Mouse (Mus musculus) thymus, adult 2 months (tissue): ENCODE results near the gene Acss1. TPM values are rescaled to one million over a fixed set of nuclear protein-coding genes. Genes with fewer than 3 reads are reported as not detected.

Experiments
- DNase-seq: peaks from one replicate; pipeline ENCODE4 v3.0.0; 2021
- H3K27ac ChIP-seq: fragments of 200-500 bp; 2 replicates; pipeline ENCODE4 v1.5.1; 2012; ENCODE audit warnings: low read length, control low read depth; ENCODE audit not compliant: control insufficient read depth, insufficient read depth
- H3K27me3 ChIP-seq: fragments of 200-500 bp; 2 replicates; pipeline ENCODE4 v1.6.1; 2012; ENCODE audit warnings: mild to moderate bottlenecking, low read length, moderate library complexity, mixed read lengths; ENCODE audit not compliant: control insufficient read depth, insufficient read depth
- H3K36me3 ChIP-seq: fragments of 200-500 bp; 2 replicates; pipeline ENCODE4 v1.6.1; 2012; ENCODE audit warnings: mild to moderate bottlenecking, low read length, moderate library complexity; ENCODE audit not compliant: control insufficient read depth, insufficient read depth
- H3K4me1 ChIP-seq: fragments of 200-500 bp; replicated peaks from 2 replicates; pipeline ENCODE4 v1.6.1; 2012; ENCODE audit warnings: low read length; ENCODE audit not compliant: control insufficient read depth, insufficient read depth
- H3K4me3 ChIP-seq: fragments of 200-500 bp; 2 replicates; pipeline ENCODE4 v1.5.1; 2012; ENCODE audit warnings: mild to moderate bottlenecking, low read length, control low read depth, moderate library complexity; ENCODE audit not compliant: control insufficient read depth, insufficient read depth
- CTCF ChIP-seq: fragments of 200-500 bp; IDR thresholded peaks from 2 replicates; pipeline ENCODE4 v1.5.1; 2012; ENCODE audit warnings: mild to moderate bottlenecking, control low read depth, low read length, moderate library complexity, borderline replicate concordance; ENCODE audit not compliant: control insufficient read depth, poor library complexity, insufficient read depth; ENCODE audit errors: extremely low read depth
- POLR2A ChIP-seq: fragments of 200-500 bp; IDR thresholded peaks from 2 replicates; pipeline ENCODE4 v1.6.1; 2012; ENCODE audit warnings: mild to moderate bottlenecking, low read length, control low read depth, moderate library complexity; ENCODE audit not compliant: control insufficient read depth, poor library complexity, insufficient read depth; ENCODE audit errors: extremely low read depth
- WGBS: fragments of 180-500 bp; shearing (Covaris S2); methylation state at CpG from one replicate; pipeline ENCODE4 v1.1.7; 2018; 5-methylcytosine and 5-hydroxymethylcytosine counted together
- polyA plus RNA-seq: library from polyadenylated mRNA; depleted of rRNA; stranded (reverse); fragments of >200 nt; gene quantifications from 2 replicates; pipeline ENCODE4 v1.2.3, GENCODE M21; 2012

Gene Acss1
- polyA plus RNA-seq, 1 experiment = 124 TPM

GRCm38 (mm10) chr2:150675525-150675924 is 7.2 kb upstream of the Acss1 start:
- Histone ChIP-seq H3K4me3 (no peak overlapping the region), H3K27me3 (no peaks in the 10 kb centered on the region), H3K36me3 (no peaks in the 10 kb centered on the region), H3K4me1 (peaks cover 10% of the 10 kb centered on the region), H3K27ac (no peak overlapping the region)
- TF ChIP-seq POLR2A (no peak), CTCF (no peak)
- DNase-seq = no peak
- 13% methylated on average over 1 of the region's 1 CpGs for WGBS

DNA sequence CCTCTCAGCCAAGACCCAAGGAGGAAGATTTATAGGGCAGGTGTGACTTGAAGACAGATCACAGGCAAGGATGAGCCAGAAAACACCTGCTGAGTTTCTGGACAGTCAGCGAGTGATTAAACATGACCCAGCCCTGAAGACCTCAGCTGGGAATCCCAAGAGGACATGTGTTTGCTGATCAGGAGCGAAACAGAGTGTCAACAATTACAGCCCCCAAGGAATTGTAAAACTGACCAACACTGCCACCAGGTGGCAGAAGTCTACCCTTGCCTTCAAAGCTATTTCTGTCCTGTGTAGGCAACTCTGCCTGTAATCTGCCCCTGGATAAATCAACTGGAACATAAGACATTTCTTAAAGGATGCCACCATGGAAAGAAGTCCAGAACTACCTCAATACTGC is 6.6 kb upstream of the Acss1 start:
- TF ChIP-seq POLR2A (no peak), CTCF (no peak)
- no peaks in the 10 kb centered on the region for H3K27me3 ChIP-seq
- no peaks in the 10 kb centered on the region for H3K36me3 ChIP-seq
- no peak overlapping the region for H3K27ac ChIP-seq
- DNase-seq = peak; percentile 77
- peaks cover 12% of the 10 kb centered on the region for H3K4me1 ChIP-seq
- 18% methylated on average over 2 of the region's 2 CpGs for WGBS
- H3K4me3 ChIP-seq = no peak overlapping the region

GRCm38 (mm10) chr2:150673929-150674328 is 5.6 kb upstream of the Acss1 start:
- Histone ChIP-seq H3K27me3 (no peaks in the 10 kb centered on the region), H3K4me3 (no peak overlapping the region), H3K27ac (no peak overlapping the region), H3K36me3 (no peaks in the 10 kb centered on the region), H3K4me1 (peaks cover 21% of the 10 kb centered on the region)
- WGBS = 28% methylated on average over 11 of the region's 11 CpGs
- TF ChIP-seq CTCF = no peak
- TF ChIP-seq POLR2A = no peak
- DNase-seq = no peak

- Histone ChIP-seq H3K4me3 (no peak overlapping the region), H3K4me1 (peaks cover 28% of the 10 kb centered on the region), H3K36me3 (no peaks in the 10 kb centered on the region), H3K27me3 (no peaks in the 10 kb centered on the region), H3K27ac (no peak overlapping the region)
- no peak for DNase-seq
- TF ChIP-seq CTCF (no peak), POLR2A (no peak)
- WGBS = 75% methylated on average over 8 of the region's 8 CpGs
These were observed 3.5 kb upstream of the Acss1 start for GRCm38 (mm10) chr2:150671609-150672290.

GRCm38 (mm10) chr2:150670926-150671325 is 2.6 kb upstream of the Acss1 start:
- H3K27ac ChIP-seq = no peak overlapping the region
- no peaks in the 10 kb centered on the region for H3K27me3 ChIP-seq
- H3K4me1 ChIP-seq = peaks cover 31% of the 10 kb centered on the region
- WGBS = 97% methylated on average over 1 of the region's 1 CpGs
- H3K36me3 ChIP-seq = no peaks in the 10 kb centered on the region
- no peak overlapping the region for H3K4me3 ChIP-seq
- no peak for DNase-seq
- no peak for TF ChIP-seq POLR2A
- TF ChIP-seq CTCF = no peak

GRCm38 (mm10) chr2:150669454-150670045 is 1.2 kb upstream of the Acss1 start:
- no peak overlapping the region for H3K4me3 ChIP-seq
- peaks cover 40% of the 10 kb centered on the region for H3K4me1 ChIP-seq
- H3K27me3 ChIP-seq = no peaks in the 10 kb centered on the region
- TF ChIP-seq POLR2A (no peak), CTCF (no peak)
- DNase-seq = peak; percentile 32
- H3K27ac ChIP-seq = peak overlapping the region; percentile 3; the same call in 1 of the 2 replicates
- WGBS = 8% methylated on average over 2 of the region's 2 CpGs
- H3K36me3 ChIP-seq = no peaks in the 10 kb centered on the region
